Mouse (Mus musculus) heart, adult 2 months (tissue): ENCODE results near the gene Dlg4. TPM values are rescaled to one million over a fixed set of nuclear protein-coding genes. Genes with fewer than 3 reads are reported as not detected.

Experiments used
- DNase-seq, 2 experiments: peaks; one replicate each; pipeline ENCODE4 v3.0.0; 2021
- H3K27ac ChIP-seq: fragments of 200-600 bp; 2 replicates; pipeline ENCODE4 v1.8.1; 2022
- H3K27me3 ChIP-seq: fragments of 200-500 bp; 2 replicates; pipeline ENCODE4 v1.6.1; 2012; ENCODE audit warnings: mild to moderate bottlenecking, low read length, inconsistent platforms, mixed read lengths; ENCODE audit not compliant: control insufficient read depth, insufficient read depth
- H3K36me3 ChIP-seq: fragments of 200-500 bp; 2 replicates; pipeline ENCODE4 v1.6.1; 2012; ENCODE audit warnings: low read length, inconsistent platforms; ENCODE audit not compliant: control insufficient read depth, insufficient read depth
- H3K4me1 ChIP-seq: fragments of 200-500 bp; 2 replicates; pipeline ENCODE4 v1.6.1; 2011; ENCODE audit warnings: low read length; ENCODE audit not compliant: control insufficient read depth, insufficient read depth
- H3K4me3 ChIP-seq: fragments of 200-600 bp; 2 replicates; pipeline ENCODE4 v1.8.1; 2022
- H3K79me2 ChIP-seq: fragments of 200-500 bp; replicated peaks from 2 replicates; pipeline ENCODE4 v1.6.1; 2012; ENCODE audit warnings: mild to moderate bottlenecking, inconsistent platforms, low read length, moderate library complexity, mixed read lengths; ENCODE audit not compliant: control insufficient read depth, insufficient read depth
- H3K9ac ChIP-seq: fragments of 200-500 bp; 2 replicates; pipeline ENCODE4 v1.6.1; 2012; ENCODE audit warnings: low read depth, mild to moderate bottlenecking, control low read depth, inconsistent platforms, low read length, mixed read lengths
- CTCF ChIP-seq: fragments of 200-600 bp; IDR thresholded peaks from 2 replicates; pipeline ENCODE4 v1.8.1; 2022; ENCODE audit warnings: antibody characterized with exemption, mild to moderate bottlenecking, moderate library complexity
- EP300 ChIP-seq: fragments of 200-500 bp; IDR thresholded peaks from 2 replicates; pipeline ENCODE4 v1.6.1; 2011; ENCODE audit warnings: low read depth, low read length, control low read depth; ENCODE audit not compliant: insufficient read depth
- POLR2A ChIP-seq: fragments of 200-500 bp; IDR thresholded peaks from 2 replicates; pipeline ENCODE4 v1.6.1; 2011; ENCODE audit warnings: mild to moderate bottlenecking, low read depth, low read length, control low read depth; ENCODE audit not compliant: insufficient read depth
- WGBS: fragments of 180-500 bp; shearing (Covaris S2); methylation state at CpG from one replicate; pipeline ENCODE4 v1.1.7; 2018; 5-methylcytosine and 5-hydroxymethylcytosine counted together
- intact Hi-C: fragments of 180-260 bp; cut with DNase I; formaldehyde crosslinking; loops from one replicate; pipeline ENCODE4 v1.15.1; 2025
- polyA plus RNA-seq: library from polyadenylated mRNA; depleted of rRNA; stranded (reverse); fragments of >200 nt; gene quantifications from 2 replicates; pipeline ENCODE4 v1.2.3, GENCODE M21; 2012
- total RNA-seq, 2 experiments: library from RNA; stranded (reverse); gene quantifications; 2 replicates each; pipeline ENCODE4 v1.2.3; 2021

The Dlg4 gene
- total and polyA plus RNA-seq, 3 experiments: 5.2 to 6.9 (median 5.7) TPM

GRCm38 (mm10) chr11:69979827-69980195 lies 36.9 kb upstream of the Dlg4 start:
- DNase-seq: no peak
- intact Hi-C loops: loop anchor here (2.0 kb wide), 1 partner anchor 15 kb away; the partner anchor contains the start of gene Phf23
- H3K4me1 ChIP-seq: peaks cover 5% of the 10 kb centered on the region
- peak overlapping the region; percentile 90 for H3K27ac ChIP-seq
- peaks cover 3% of the 10 kb centered on the region for H3K36me3 ChIP-seq
- peak overlapping the region; percentile 85 for H3K4me3 ChIP-seq
- WGBS: 3% methylated on average over 16 of the region's 16 CpGs
- 0 out of 2 replicates have a peak, but pooled peaks cover 1% of the 10 kb centered on the region for H3K79me2 ChIP-seq
- TF ChIP-seq EP300 (no peak), CTCF (no peak), POLR2A (no peak)
- no peaks in the 10 kb centered on the region for H3K27me3 ChIP-seq
- peak overlapping the region; percentile 62 for H3K9ac ChIP-seq

- intact Hi-C loops: loop anchor here (2.0 kb wide), 1 partner anchor 14 kb away; the partner anchor contains the start of gene Phf23
- TF ChIP-seq POLR2A (peak; percentile 88), CTCF (no peak), EP300 (peak; percentile 56; the same call in 1 of the 2 replicates)
- Histone ChIP-seq H3K9ac (peak overlapping the region; percentile 91), H3K79me2 (0 out of 2 replicates have a peak, but pooled peaks cover 1% of the 10 kb centered on the region), H3K27me3 (no peaks in the 10 kb centered on the region), H3K27ac (peak overlapping the region; percentile 90), H3K36me3 (peaks cover 3% of the 10 kb centered on the region), H3K4me1 (peaks cover 5% of the 10 kb centered on the region), H3K4me3 (peak overlapping the region; percentile 85)
- DNase-seq: peak; percentile 97 to 99
- under 1% methylated on average over 41 of the region's 60 CpGs for WGBS
Measured at GRCm38 (mm10) chr11:69980196-69981140, 36.3 kb upstream of the Dlg4 start.

- Histone ChIP-seq H3K36me3 (peaks cover 3% of the 10 kb centered on the region), H3K27ac (peak within 1 kb of the TSS; percentile 90), H3K79me2 (0 out of 2 replicates have a peak, but pooled peaks cover 1% of the 10 kb centered on the region), H3K9ac (peak within 1 kb of the TSS; percentile 91), H3K27me3 (no peaks in the 10 kb centered on the region), H3K4me1 (peaks cover 5% of the 10 kb centered on the region), H3K4me3 (peak within 1 kb of the TSS; percentile 85)
- TF ChIP-seq POLR2A (no peak), EP300 (no peak), CTCF (no peak)
- no peak for DNase-seq
- under 1% methylated on average over 41 of the region's 43 CpGs for WGBS
- intact Hi-C loops: loop anchor here (2.0 kb wide), 1 partner anchor 14 kb away; the partner anchor contains the start of gene Phf23
Measured at GRCm38 (mm10) chr11:69981141-69981762, 35.5 kb upstream of the Dlg4 start, which contains the start of gene Ctdnep1. Gene Ctdnep1 (plus strand): TSS chr11:69981156.

GRCm38 (mm10) chr11:69982225-69982624 lies 34.5 kb upstream of the Dlg4 start, which contains the start of gene Elp5:
Gene Elp5 (minus strand): TSS chr11:69982517.
- H3K79me2 ChIP-seq: 0 out of 2 replicates have a peak, but pooled peaks cover 1% of the 10 kb centered on the region
- peak within 1 kb of the TSS; percentile 90 for H3K27ac ChIP-seq
- H3K4me3 ChIP-seq: peak within 1 kb of the TSS; percentile 85
- intact Hi-C loops: no loop called here
- H3K9ac ChIP-seq: peak within 1 kb of the TSS; percentile 91
- no peak for TF ChIP-seq CTCF
- TF ChIP-seq POLR2A: no peak
- TF ChIP-seq EP300: no peak
- no peak for DNase-seq
- peaks cover 5% of the 10 kb centered on the region for H3K4me1 ChIP-seq
- peaks cover 3% of the 10 kb centered on the region for H3K36me3 ChIP-seq
- H3K27me3 ChIP-seq: no peaks in the 10 kb centered on the region
- WGBS: 30% methylated on average over 8 of the region's 8 CpGs

GRCm38 (mm10) chr11:69982877-69983276 lies 33.9 kb upstream of the Dlg4 start:
- Histone ChIP-seq H3K27me3 (no peaks in the 10 kb centered on the region), H3K79me2 (0 out of 2 replicates have a peak, but pooled peaks cover 1% of the 10 kb centered on the region), H3K4me3 (no peak overlapping the region; the same call in 1 of the 2 replicates), H3K36me3 (peaks cover 3% of the 10 kb centered on the region), H3K4me1 (peaks cover 5% of the 10 kb centered on the region), H3K9ac (peak overlapping the region; percentile 50), H3K27ac (peak overlapping the region; percentile 90)
- WGBS: 19% methylated on average over 5 of the region's 5 CpGs
- TF ChIP-seq EP300 (no peak), POLR2A (no peak), CTCF (no peak)
- DNase-seq: peak in 1 of 2 experiments; percentile 60
- intact Hi-C loops: no loop called here
